Mouse (Mus musculus): ENCODE data around the gene Dapp1.
A peak's percentile ranks its signal among the peaks of the same experiment; 100 is the strongest.
"Not testable (repeated sequence)": the region's sequence is repeated elsewhere in the genome, so short reads cannot be mapped to it uniquely, and the experiment has no call there.

Dapp1 gene

DNA sequence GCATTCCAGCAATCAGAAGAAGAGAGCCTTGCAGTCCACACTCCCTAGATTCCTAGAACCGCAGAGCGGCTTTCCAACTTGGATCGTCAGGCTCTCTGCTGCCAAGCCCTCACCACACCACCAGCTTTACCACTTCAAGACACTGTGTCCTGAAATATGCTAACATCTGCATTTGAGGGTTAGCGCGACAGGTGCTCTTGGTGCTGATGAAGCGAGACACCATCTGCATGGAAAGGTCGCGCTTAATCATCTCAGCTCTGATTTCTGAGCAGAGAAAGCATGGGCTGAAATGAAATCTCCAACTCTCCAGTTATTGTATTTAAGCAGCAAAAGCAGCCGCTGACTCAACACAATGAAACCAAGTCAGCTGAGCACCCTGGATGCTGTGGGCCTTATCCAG is 8.1 kb upstream of the Dapp1 start:
- no peak for DNase-seq (ENCODE audit: low read depth)

DNA sequence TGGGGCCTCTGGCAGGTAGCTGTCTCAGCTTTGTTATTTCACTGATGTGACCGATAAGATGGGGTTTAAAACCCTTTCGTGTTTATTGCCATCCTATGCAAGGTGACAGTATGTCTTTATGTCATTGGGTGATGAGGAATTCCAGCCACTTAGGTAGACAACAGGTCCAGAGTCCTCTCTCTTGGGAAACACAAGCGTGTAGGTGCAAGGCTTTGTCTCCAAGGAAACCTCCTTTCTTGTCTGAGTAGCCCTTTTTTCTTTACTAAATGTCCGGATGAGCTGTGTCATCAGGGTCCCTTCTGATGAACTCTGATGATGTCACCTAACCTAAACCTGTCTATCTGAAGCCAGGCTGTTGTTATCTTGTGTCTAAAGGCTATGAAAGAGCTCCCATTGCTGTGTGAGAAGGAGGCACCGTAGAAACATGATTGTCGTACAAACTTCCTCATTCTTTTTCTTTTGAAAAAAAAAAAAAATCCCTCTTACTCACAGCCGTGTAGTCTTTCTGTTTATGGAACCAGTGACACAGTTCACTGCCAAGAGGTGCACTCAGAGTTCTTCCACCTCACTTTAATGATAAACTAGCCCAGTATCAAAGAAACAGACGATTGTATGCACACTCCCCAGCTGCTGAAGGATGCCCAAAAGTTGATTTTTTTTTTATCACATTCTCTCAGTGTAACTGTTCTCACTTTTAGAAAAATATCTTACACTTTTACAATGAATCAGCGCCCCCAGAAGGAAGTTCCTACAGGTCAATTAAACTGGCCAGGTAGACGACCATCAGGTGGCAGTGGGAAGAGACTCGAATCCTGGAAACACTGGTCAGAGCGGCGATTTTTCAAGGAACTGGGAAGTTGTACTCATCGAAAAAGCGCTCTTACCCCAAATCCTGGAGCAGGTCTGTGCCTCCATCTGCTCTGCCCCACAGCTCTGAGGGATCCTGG is 637 bp downstream of the Dapp1 start:
- peak; percentile 62 for DNase-seq (ENCODE audit: low read depth)

DNA sequence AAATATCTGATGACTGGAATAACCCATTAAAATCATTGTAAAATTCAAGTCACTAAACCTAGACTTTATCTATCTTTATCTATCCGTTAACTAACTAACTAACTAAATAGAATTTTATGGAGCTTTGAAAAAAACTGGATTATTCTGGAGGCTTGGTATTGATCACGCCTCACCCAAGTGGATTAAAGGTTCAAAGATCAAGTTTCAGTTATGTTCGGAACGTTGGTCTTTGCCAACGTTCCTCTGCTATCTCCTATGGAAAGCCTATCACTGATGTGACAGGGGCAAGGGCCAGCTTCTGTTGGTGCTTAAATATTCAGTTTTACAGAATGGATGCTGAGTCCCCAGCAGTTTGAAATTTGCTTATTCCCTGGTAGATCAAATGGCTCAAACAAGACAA is 3.1 kb downstream of the Dapp1 start:
- no peak for DNase-seq (ENCODE audit: low read depth)

GRCm38 (mm10) chr3:137977629-137978041 is 3.7 kb downstream of the Dapp1 start:
- DNase-seq (ENCODE audit: low read depth), result no peak

DNA sequence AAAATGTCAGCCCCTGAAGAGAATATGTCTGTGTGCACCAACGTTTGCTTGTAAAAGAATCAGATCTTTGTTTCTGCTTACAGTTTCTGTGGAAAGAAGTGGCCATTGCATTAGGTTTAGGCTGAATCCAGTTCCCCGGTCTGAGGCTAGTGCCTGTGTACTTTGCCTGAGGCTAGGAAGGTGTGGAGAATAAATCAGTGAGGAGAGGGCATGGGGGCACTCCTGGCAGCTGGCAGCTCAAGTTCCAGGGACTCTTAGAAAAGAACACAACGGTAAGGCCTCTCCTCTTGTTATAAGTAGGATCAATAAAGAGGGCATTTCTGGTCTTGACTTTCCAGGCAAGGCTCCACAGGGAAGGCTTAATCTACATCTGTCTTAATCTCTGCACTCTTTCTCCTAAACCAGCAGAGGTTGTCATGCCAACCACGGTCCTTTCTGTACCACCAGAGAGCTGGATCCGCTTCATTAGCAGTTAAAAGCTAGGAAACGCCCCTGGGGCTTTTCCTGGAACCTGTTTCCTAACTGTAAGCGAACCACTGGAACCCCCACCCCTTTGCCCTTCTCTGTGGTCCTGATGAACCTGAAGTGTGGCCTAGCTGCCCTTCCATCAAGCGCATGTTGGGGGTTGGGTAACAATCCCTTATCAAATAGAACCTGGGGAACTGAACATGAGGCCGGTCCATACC is 4.3 kb downstream of the Dapp1 start:
- DNase-seq (ENCODE audit: low read depth), result peak; percentile 44

DNA sequence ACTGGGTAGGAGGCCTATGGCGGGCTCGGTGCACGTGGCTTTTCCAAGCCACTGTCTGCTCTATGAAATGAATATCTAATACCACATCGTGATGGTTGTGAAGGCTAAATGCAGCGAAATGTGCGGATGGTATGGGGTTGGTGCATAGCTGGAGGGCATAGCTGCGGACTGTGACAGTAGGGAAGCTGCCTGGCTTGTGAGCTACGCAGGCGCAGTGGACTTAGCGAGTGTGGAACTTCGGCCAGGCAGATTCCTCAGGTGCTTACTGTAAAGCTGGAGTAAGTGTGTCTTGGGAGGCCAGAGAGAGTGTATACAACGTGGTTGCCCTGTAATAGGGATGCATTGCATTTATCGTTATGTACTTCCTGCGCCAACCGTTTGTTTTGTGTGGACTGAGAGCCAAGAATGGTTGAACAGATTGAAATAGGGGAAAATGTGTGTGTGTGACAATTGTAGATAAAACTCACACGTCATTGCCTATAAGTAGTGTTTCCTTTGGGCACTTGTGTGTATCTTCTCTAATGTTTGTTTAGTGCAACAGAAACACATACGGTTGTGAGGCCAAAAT is 5.4 kb downstream of the Dapp1 start:
- DNase-seq (ENCODE audit: low read depth), result no peak

GRCm38 (mm10) chr3:137975435-137975834 is 5.9 kb downstream of the Dapp1 start:
- DNase-seq (ENCODE audit: low read depth), result no peak

- no peak for DNase-seq (ENCODE audit: low read depth)
Measured at GRCm38 (mm10) chr3:137974306-137974705, 7.0 kb downstream of the Dapp1 start.

DNA sequence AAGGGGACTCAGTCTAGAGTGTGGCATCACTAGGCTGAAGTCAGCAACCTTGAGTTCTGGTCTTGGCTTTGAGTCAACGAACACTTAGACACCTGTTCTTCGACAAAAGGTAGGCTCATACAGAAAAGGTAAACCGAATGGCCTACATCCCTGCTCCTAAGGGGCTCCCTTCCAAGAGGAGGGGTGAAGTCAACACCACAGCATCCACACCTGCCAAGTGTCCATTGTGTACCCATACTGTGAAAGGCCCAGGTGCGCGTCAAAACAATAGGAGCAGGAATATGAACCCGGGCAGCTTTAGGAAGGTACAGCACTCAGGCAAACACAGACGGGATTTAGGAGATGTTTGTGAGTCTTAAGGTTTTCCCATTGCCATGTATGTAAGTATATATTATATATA is 8.4 kb downstream of the Dapp1 start:
- no peak for DNase-seq (ENCODE audit: low read depth)

GRCm38 (mm10) chr3:137972224-137972623 is 9.1 kb downstream of the Dapp1 start:
- DNase-seq (ENCODE audit: low read depth), result no peak

DNA sequence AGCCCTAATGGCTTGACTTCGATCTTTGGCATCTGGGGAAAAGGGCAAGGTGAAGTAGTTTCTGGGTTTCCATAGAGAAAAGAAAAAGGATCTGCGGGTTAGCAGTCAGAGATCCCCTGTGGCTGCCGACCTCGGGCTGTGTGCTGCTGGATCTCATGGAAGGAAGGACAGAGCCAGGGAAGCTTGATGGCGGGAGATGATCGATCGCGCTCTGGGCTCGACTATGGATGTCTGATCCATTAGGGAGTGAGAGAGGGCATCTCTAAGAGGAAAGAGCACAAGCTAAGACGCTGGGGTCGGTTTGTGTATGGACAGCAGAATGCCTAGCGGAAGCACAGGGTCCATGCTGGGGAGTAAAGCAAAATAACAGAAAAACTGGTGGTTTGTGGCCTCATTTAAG is 11.4 kb downstream of the Dapp1 start:
- DNase-seq (ENCODE audit: low read depth), result no peak

GRCm38 (mm10) chr3:137968820-137969486 is 12.4 kb downstream of the Dapp1 start:
- peak; percentile 75 for DNase-seq (ENCODE audit: low read depth)

DNA sequence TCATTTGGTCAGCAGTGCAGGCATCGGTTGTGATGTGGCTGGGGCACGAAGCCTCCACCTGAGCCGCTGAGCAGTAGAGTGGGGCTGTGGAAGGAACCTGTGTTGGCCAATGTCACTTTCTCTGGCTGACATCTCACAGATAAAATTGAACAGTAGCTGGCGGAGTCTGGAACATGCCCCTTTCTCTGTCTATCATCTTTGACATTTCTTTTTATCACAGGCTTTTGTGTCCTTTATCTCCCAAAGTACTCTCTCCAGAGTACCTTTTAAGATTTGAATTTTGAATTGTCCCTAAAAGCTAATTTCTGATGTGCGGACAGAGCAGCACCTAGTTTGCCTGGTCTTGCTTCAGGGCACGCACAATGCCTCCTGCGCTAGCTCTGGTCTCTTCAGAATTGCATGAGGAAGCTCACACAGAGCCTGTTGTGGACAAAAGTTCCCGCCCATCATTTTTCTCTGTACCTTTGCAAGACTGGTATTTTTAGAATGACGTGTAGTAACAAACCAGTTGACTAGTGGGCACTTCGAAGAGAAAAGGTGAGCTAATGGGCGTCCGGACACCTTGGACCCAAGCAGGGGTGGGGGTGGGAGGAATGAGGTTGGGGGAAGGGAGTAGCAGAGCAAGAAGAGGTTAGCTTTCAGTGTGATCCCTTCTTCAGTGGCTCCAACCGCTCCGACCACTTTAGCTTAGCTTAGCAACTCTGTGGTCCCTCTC is 13.1 kb downstream of the Dapp1 start:
- DNase-seq (ENCODE audit: low read depth), result no peak

DNA sequence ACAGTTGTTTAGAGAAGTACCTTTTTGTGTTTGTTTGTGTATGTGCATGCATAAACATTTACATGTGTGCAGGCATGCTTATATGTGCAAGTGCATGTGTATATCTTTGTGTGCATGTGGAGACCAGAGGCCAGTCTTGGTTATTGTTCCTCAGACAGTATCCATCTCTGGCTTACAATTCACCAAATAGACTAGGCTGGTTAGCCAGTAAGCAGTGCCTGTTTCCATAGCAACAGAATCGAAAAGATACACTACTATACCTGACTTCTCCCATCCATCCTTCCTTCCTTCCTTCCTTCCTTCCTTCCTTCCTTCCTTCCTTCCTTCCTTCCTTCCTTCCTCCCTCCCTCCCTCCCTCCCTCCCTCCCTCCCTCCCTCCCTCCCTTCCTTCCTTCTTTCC is 17.3 kb downstream of the Dapp1 start:
- DNase-seq (ENCODE audit: low read depth), result not testable (repeated sequence)

DNA sequence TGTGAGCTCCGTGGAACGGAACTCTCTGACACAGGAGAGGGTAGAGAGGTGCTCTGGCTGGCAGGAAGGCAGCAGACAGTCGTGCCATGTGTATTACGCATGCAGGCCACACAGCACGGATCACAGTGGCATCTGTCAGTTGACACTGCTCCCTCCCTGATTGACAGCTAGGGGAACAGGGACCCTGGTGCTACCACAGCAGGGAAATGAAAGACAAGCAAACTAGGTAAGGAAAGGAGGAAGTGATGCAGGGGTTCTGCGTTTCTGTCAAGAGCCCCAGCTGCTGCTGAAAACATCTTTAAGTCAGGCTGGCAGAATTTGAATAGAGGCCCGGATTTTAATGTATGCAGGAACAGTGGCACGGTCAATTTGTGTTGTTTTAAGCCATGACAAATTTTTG is 17.8 kb downstream of the Dapp1 start:
- DNase-seq (ENCODE audit: low read depth), result no peak

GRCm38 (mm10) chr3:137961736-137962385 is 19.5 kb downstream of the Dapp1 start:
- no peak for DNase-seq (ENCODE audit: low read depth)

DNA sequence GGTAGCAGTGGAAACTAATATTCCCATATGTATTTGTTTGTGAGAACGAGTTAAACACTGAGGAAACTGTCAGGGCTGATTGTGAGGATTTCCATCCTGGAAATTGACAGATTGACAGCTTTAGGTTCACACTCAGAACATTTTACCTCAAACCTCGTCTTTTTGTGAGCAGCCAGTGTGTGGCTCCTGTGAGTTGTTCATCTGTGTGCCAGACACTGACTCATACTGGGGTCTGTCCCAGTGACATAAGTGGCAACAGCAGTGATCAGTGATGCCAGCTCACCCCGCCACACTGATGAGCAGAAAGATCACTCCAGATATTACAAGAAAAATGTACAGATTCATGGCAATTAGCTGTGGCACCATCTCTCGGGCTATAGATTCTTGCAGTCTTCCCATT is 21.9 kb downstream of the Dapp1 start:
- DNase-seq (ENCODE audit: low read depth), result no peak

- DNase-seq (ENCODE audit: low read depth), result no peak
Measured at GRCm38 (mm10) chr3:137958352-137958751, 23.0 kb downstream of the Dapp1 start.

GRCm38 (mm10) chr3:137957864-137958263 is 23.5 kb downstream of the Dapp1 start:
- DNase-seq (ENCODE audit: low read depth), result peak; percentile 85

GRCm38 (mm10) chr3:137955560-137956081 is 25.7 kb downstream of the Dapp1 start:
- no peak for DNase-seq (ENCODE audit: low read depth)
